Mouse (Mus musculus): ENCODE data around the gene Fyb. TPM values are rescaled to one million over a fixed set of nuclear protein-coding genes. Genes with fewer than 3 reads are reported as not detected.
A peak's percentile ranks its signal among the peaks of the same experiment; 100 is the strongest.

Gene Fyb
- polyA plus RNA-seq, 1 experiment, result 2.6 TPM

- no peak for TF ChIP-seq CTCF (IDR thresholded peaks at IDR 0.05; ENCODE audit: borderline replicate concordance, extremely low read depth, insufficient read depth, insufficient read length)
- TF ChIP-seq POLR2A (IDR thresholded peaks at IDR 0.05; ENCODE audit: borderline replicate concordance, extremely low read depth, insufficient read depth, insufficient read length, poor library complexity, severe bottlenecking), result no peak
- no peak for DNase-seq (ENCODE audit: low read depth)
These were observed 40.0 kb downstream of the Fyb start for GRCm38 (mm10) chr15:6562629-6563028.

- peak; percentile 59 for DNase-seq (ENCODE audit: low read depth)
- TF ChIP-seq CTCF (IDR thresholded peaks at IDR 0.05; ENCODE audit: borderline replicate concordance, extremely low read depth, insufficient read depth, insufficient read length), result no peak
- no peak for TF ChIP-seq POLR2A (IDR thresholded peaks at IDR 0.05; ENCODE audit: borderline replicate concordance, extremely low read depth, insufficient read depth, insufficient read length, poor library complexity, severe bottlenecking)
These were observed 42.3 kb downstream of the Fyb start for GRCm38 (mm10) chr15:6564977-6565421.

- no peak for TF ChIP-seq POLR2A (IDR thresholded peaks at IDR 0.05; ENCODE audit: borderline replicate concordance, extremely low read depth, insufficient read depth, insufficient read length, poor library complexity, severe bottlenecking)
- TF ChIP-seq CTCF (IDR thresholded peaks at IDR 0.05; ENCODE audit: borderline replicate concordance, extremely low read depth, insufficient read depth, insufficient read length), result peak; percentile 25; the same call in 1 of the 2 replicates
- DNase-seq (ENCODE audit: low read depth), result no peak
These were observed 43.2 kb downstream of the Fyb start for GRCm38 (mm10) chr15:6565873-6566272.

GRCm38 (mm10) chr15:6567993-6568392 lies 45.3 kb downstream of the Fyb start:
- DNase-seq (ENCODE audit: low read depth), result no peak
- TF ChIP-seq POLR2A (IDR thresholded peaks at IDR 0.05; ENCODE audit: borderline replicate concordance, extremely low read depth, insufficient read depth, insufficient read length, poor library complexity, severe bottlenecking) (no peak), CTCF (IDR thresholded peaks at IDR 0.05; ENCODE audit: borderline replicate concordance, extremely low read depth, insufficient read depth, insufficient read length) (no peak)

- TF ChIP-seq POLR2A (IDR thresholded peaks at IDR 0.05; ENCODE audit: borderline replicate concordance, extremely low read depth, insufficient read depth, insufficient read length, poor library complexity, severe bottlenecking) (no peak), CTCF (IDR thresholded peaks at IDR 0.05; ENCODE audit: borderline replicate concordance, extremely low read depth, insufficient read depth, insufficient read length) (no peak)
- DNase-seq (ENCODE audit: low read depth), result no peak
These were observed 46.0 kb downstream of the Fyb start for GRCm38 (mm10) chr15:6568605-6569004.

GRCm38 (mm10) chr15:6569074-6569473 lies 46.4 kb downstream of the Fyb start:
- DNase-seq (ENCODE audit: low read depth), result no peak
- no peak for TF ChIP-seq POLR2A (IDR thresholded peaks at IDR 0.05; ENCODE audit: borderline replicate concordance, extremely low read depth, insufficient read depth, insufficient read length, poor library complexity, severe bottlenecking)
- no peak for TF ChIP-seq CTCF (IDR thresholded peaks at IDR 0.05; ENCODE audit: borderline replicate concordance, extremely low read depth, insufficient read depth, insufficient read length)

GRCm38 (mm10) chr15:6570164-6570861 lies 47.7 kb downstream of the Fyb start:
- no peak for TF ChIP-seq CTCF (IDR thresholded peaks at IDR 0.05; ENCODE audit: borderline replicate concordance, extremely low read depth, insufficient read depth, insufficient read length)
- DNase-seq (ENCODE audit: low read depth), result no peak

GRCm38 (mm10) chr15:6570876-6571275 lies 48.2 kb downstream of the Fyb start:
- peak; percentile 82; the same call in 1 of the 2 replicates for TF ChIP-seq CTCF (IDR thresholded peaks at IDR 0.05; ENCODE audit: borderline replicate concordance, extremely low read depth, insufficient read depth, insufficient read length)
- no peak for TF ChIP-seq POLR2A (IDR thresholded peaks at IDR 0.05; ENCODE audit: borderline replicate concordance, extremely low read depth, insufficient read depth, insufficient read length, poor library complexity, severe bottlenecking)
- DNase-seq (ENCODE audit: low read depth), result peak; percentile 79

GRCm38 (mm10) chr15:6574283-6574960 lies 51.8 kb downstream of the Fyb start:
- peak; percentile 10 for DNase-seq (ENCODE audit: low read depth)
- TF ChIP-seq POLR2A (IDR thresholded peaks at IDR 0.05; ENCODE audit: borderline replicate concordance, extremely low read depth, insufficient read depth, insufficient read length, poor library complexity, severe bottlenecking), result no peak
- TF ChIP-seq CTCF (IDR thresholded peaks at IDR 0.05; ENCODE audit: borderline replicate concordance, extremely low read depth, insufficient read depth, insufficient read length), result no peak

- DNase-seq (ENCODE audit: low read depth), result no peak
- TF ChIP-seq POLR2A (IDR thresholded peaks at IDR 0.05; ENCODE audit: borderline replicate concordance, extremely low read depth, insufficient read depth, insufficient read length, poor library complexity, severe bottlenecking) (no peak), CTCF (IDR thresholded peaks at IDR 0.05; ENCODE audit: borderline replicate concordance, extremely low read depth, insufficient read depth, insufficient read length) (no peak)
These were observed 55.3 kb downstream of the Fyb start for GRCm38 (mm10) chr15:6577971-6578370.

- TF ChIP-seq POLR2A (IDR thresholded peaks at IDR 0.05; ENCODE audit: borderline replicate concordance, extremely low read depth, insufficient read depth, insufficient read length, poor library complexity, severe bottlenecking) (no peak), CTCF (IDR thresholded peaks at IDR 0.05; ENCODE audit: borderline replicate concordance, extremely low read depth, insufficient read depth, insufficient read length) (no peak)
These were observed 56.0 kb downstream of the Fyb start for GRCm38 (mm10) chr15:6578654-6579053.

More at GRCm38 (mm10) chr15:6578654-6579053, 56.0 kb downstream of the Fyb start:
- DNase-seq (ENCODE audit: low read depth), result no peak

Data from brain, embryonic 14.5 days (tissue).